Mouse (Mus musculus) erythroblast, embryonic 14.5 days (primary cell): ENCODE data around the gene Iqschfp.

Experiments used
- GATA1 ChIP-seq: IDR thresholded peaks from 2 replicates; pipeline ENCODE4 v1.6.1; 2012; ENCODE audit warnings: low read length, inconsistent platforms, mixed read lengths
- TAL1 ChIP-seq: IDR thresholded peaks from 3 replicates; pipeline ENCODE4 v1.6.1; 2012; ENCODE audit warnings: low read length, inconsistent platforms, mixed read lengths

DNA sequence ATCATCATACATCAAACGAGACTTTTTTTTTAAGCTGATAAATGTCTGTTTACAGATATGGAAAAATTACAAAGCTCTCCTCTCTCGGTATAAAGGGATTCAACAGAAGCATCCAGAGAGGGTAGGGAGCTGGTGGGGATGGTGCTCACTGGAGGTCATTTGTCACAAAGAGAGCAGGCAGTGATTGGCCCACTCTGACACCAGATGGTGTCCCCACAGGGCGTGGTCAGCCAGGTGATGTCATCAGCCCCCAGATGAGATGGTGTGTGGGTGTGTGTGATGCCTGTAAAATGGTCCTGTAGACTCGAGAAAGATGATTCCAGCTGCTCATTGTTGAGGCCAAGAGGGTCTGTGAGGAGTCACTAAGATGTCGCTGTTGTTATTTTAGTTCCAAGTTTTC, 727.1 kb downstream of the Iqschfp start:
- TF ChIP-seq TAL1 = no peak
- no peak for TF ChIP-seq GATA1
